Mouse (Mus musculus): ENCODE results near the gene Mtfr2.

DNA sequence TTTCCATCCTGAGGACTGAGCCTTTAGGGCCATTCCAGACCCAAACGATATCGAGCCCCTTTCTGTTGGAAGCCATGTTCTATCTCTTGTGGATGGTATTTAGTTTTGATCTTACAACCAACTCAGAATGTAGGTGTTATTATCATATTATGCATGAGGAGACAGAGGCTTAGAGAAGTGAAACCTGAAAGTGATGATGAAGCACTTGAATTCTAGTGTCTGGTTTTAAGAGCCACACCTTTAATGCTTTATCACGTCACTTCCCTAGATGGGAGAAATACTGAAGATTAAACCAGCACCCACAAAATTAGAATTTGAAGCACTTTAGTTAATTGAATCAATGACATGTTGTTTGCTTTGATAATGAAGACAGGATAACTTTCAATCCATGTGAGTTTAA lies 48.2 kb downstream of the Mtfr2 start:
- TF ChIP-seq CTCF (IDR thresholded peaks at IDR 0.05; ENCODE audit: extremely low read depth, insufficient read depth, low read length) (no peak), POLR2A (IDR thresholded peaks at IDR 0.05; ENCODE audit: extremely low read depth, insufficient read depth, low read length) (no peak)
